Mouse (Mus musculus) sigmoid colon, adult 10 weeks (tissue): ENCODE data around the gene Zfp775. TPM values are rescaled to one million over a fixed set of nuclear protein-coding genes. Genes with fewer than 3 reads are reported as not detected.

ENCODE experiments used
- polyA plus RNA-seq: library from polyadenylated mRNA; stranded (reverse); fragments of 350-450 nt; fragmentation: Illumina TruSeq; extraction: RNeasy Lipid Tissue Mini Kit (QIAGEN cat#74804); gene quantifications from one replicate; pipeline ENCODE4 v1.2.3, GENCODE M21; 2014; ENCODE audit warnings: low read depth, low replicate concordance

The Zfp775 gene
- 0.63 TPM for polyA plus RNA-seq

DNA sequence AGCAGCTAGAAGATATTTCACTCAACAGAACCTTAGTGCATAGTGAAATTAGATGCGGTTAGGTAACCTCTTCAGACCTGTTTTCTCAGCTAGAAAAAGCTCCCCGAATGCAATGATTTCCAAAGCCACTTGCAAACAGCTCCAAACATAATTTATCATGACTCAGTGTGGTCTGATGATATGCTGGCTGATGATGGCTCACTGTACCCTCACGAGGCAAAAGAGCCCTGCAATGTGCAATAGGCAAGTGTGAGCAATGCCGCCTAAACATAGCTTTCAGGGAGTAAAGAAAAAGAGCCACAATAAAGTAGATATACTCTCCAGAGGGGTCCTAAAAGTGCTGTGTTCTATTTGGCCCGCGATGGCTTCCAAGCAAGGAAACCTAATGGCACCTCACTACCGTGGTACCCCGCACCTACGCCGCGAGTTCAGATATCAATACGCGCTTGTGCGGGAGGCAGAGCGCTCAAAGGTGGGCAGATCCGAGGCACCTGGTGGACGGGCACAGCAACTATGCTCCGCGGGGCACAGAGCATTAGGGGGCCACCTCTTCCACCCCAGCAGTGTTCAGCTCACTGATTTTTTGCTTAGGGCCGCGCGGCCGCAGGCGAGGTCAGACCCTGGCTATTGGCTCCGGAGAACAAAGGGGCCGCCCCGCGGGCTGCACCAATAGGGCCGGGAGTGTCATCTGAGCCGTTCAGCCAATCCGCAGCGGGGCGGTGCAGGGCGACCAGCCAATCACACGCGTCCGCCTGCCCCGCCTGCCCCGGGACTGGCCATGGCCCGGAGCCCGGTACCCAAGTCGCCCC, at the start of gene Zfp775:
TSS of gene Zfp775 (plus strand) at position 793 of the 809 bp plus-strand sequence.

DNA sequence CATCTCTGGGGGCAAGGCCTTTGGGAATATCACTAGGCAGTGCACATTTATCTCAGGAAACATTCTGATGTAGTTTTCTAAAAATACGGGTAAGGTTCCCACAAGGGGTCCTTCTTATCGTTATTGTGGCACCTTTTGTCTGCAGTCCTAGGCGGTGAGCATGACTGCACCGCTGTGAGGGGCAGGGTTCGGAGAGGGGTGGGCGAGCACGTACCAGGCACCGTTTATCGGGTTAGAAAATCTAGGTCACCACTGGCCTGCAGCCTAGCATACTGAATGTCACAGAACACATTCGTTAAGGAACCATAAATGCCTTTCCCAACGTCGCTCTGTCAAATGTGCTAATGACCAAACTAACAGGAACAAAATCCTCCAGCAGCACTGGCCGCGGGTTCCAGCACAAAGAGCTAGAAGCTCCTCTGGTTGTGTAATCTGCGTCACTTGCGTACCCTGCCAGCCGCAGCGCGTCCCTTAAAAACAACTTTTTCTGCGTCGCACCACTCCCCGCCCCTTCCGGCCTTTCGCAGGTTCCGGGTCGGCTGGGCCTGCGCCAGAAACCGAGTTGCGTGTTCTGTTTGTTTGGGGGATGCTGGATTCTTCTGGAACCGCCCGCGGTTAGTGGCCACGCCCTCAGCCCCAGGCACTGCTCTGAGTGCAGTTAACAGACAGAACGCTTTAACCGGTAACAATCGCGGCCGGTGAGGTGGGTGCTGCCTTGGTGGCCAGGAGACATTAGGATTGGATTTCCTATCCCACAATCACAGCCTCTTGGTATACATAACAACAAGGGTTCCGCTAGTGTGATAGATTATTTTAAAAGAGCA, 47.4 kb upstream of the Zfp775 start, which contains the start of gene Lrrc61:
TSS of gene Lrrc61 (plus strand) at position 517 of the 824 bp plus-strand sequence.

DNA sequence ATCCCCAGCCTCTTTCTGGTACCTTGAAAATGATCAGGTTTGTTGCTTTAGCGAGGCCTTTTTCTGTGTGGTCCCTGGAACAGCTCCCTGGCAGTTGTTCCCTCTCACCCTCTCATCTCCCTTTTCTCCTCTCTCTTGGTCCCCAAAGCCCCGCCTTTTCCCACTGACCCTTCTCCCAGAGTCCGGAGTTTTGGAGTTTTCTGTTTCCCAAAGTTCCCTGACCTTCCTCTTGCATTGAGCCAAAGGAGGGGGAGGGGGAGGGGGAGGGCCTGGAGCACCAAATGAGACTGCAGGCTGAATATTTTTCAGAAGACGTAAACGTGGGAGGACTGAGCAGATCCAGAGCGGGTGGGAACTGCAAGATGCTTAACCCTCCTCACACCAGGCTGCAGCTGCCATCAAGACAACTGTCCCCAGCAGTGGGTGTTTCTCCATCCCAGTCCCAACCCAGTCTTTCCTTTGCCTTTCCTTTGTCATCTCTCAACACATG, 29.2 kb upstream of the Zfp775 start, which contains the start of gene Rarres2:
TSS of gene Rarres2 (minus strand) at position 218 of the 490 bp plus-strand sequence.

DNA sequence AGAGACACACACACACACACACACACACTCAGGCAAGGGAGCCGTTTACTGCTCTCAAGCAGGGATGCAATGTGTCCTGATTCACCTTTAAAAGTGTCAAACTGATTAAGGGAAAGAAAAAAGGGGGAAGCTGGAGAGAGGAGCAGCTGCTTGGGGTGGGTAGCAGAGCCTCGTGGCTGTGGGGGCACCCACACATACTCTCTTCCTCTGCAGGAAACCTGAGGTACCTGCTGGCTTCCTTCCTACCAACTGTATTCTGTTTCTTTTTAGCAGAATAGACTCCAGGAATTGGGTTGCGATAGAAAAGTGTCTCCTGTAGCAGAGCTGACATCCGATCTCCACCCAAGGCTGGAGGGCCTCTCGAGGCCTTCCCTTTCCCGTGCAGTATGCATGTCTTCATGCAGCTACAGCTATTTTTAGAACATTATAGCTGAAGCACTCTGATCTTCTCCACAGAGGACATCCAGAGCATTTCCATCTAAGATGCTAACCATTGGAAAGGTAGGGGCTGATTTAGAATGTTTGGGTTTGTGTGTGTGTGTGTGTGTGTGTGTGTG, 12.6 kb upstream of the Zfp775 start, which contains the start of gene Gm45021:
TSS of gene Gm45021 (plus strand) at position 417 of the 557 bp plus-strand sequence.

DNA sequence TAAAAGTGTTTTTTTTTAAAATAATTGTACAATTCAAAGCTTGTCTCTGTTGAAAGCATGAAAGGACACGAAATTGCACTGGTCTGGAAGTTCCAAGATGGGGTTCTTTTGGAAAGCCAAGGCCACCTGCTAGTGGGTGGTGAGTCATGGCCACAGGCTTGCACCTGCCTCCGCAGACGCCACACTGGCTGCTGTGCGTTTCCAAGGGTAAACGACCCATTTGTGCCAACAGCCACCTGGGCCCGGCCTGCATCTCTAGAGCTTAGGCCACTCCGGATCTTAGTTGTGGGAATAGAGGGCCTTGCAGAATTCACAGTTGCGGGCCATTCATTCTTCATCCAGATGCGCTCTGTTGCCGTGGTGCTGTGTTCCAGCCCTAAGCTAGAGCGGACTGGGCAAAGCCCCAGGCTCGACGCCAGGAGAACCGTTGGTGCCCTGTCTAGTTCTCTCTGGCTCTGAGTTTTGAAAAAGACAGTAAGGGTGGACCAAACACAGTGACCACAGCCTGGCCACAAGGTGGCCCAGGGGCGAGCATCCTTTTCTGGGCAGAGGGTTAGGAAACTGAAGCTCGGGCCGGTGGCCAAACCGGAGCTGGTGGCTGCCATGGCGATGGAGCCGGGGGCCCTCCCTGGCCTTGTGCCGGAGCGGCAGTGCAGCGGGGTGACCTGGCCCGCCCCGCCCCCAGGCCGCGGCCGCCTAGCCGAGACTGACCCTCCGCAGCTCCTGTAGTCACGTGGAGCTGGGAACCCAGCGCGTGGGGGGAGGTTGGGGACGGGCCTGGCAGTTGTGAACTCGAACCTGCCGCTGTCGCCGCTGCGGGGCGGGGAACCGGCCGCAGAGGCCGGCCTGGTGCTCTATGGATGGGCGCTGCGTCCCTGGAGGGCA, 8.5 kb upstream of the Zfp775 start, which contains the start of the genes Repin1 and Gm44965:
TSS of gene Repin1 (plus strand) at position 726 of the 885 bp plus-strand sequence.
TSS of gene Gm44965 (plus strand) at position 784 of the 885 bp plus-strand sequence.

DNA sequence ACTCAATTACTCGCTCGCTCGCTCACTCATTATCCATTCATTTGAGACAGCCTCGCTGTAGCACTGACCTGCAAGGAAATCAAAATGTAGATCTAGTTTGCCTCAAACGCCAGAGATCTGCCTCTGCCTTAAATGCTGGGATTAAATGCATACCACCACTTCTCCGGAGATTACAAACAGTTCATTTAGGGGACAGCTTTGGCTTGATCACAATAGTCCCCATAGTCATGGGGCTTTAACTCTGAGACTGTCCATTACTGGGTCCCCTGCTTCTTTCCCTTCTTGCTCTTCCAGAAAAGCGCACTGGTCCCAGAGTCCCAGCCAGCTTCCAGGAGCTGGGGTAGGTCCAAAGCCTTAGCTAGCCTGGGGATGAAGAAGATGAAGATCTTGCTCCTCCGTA, 24.6 kb downstream of the Zfp775 start, which contains the start of gene AI854703:
TSS of gene AI854703 (plus strand) at position 301 of the 400 bp plus-strand sequence.

DNA sequence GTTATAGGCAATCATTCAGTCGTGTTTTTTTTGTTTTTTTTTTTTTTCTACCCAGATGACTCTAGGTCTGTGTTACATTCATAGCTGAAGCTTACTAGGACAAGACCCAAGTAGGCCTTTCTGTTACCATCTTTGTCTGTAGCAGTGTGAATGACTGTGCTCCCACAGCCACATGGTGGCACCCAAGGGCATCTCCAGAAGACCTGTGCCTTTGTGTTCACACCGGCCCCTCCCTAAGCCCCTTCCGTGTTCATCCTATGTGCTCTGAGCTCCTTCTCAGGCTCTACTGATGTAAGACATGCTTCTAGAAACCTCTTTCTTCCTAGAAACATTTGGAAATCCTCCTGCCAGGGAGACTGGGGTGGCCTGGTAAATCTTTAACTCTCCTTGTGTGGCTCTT, 45.1 kb downstream of the Zfp775 start, which contains the start of gene Gimap8:
TSS of gene Gimap8 (plus strand) at position 240 of the 400 bp plus-strand sequence.

Other genes with a start within 250 kb of the Zfp775 start
- gene Krba1, start 206.5 kb upstream of the Zfp775 start, polyA plus RNA-seq: 7.4 TPM
- gene Zfp467, start 156.2 kb upstream of the Zfp775 start, polyA plus RNA-seq: 31.4 TPM
- gene Sspo, start 153.8 kb upstream of the Zfp775 start, polyA plus RNA-seq: not detected
- 19.8 TPM for gene Atp6v0e2, start 64.4 kb upstream of the Zfp775 start, polyA plus RNA-seq
- 2.8 TPM for gene Lrrc61, start 47.3 kb upstream of the Zfp775 start, polyA plus RNA-seq
- 12.2 TPM for gene Rarres2, start 29.3 kb upstream of the Zfp775 start, polyA plus RNA-seq
- not detected for gene Gm45021, start 12.5 kb upstream of the Zfp775 start, polyA plus RNA-seq
- 6.3 TPM for gene Repin1, start 8.2 kb upstream of the Zfp775 start, polyA plus RNA-seq
- gene Gm44965, start 8.1 kb upstream of the Zfp775 start, polyA plus RNA-seq: not detected
- 6.2 TPM for gene AI854703, start 24.7 kb downstream of the Zfp775 start, polyA plus RNA-seq
- gene Gimap8, start 45.2 kb downstream of the Zfp775 start, polyA plus RNA-seq: 24.3 TPM
- gene Gimap9, start 74.1 kb downstream of the Zfp775 start, polyA plus RNA-seq: 22.6 TPM
- 56.2 TPM for gene Gimap4, start 82.5 kb downstream of the Zfp775 start, polyA plus RNA-seq
- gene Gimap6, start 106.2 kb downstream of the Zfp775 start, polyA plus RNA-seq: 32.7 TPM
- gene Gm28053, start 116.5 kb downstream of the Zfp775 start, polyA plus RNA-seq: 2.7 TPM
- gene Gimap7, start 116.6 kb downstream of the Zfp775 start, polyA plus RNA-seq: 3.7 TPM
- gene Gimap1, start 137.0 kb downstream of the Zfp775 start, polyA plus RNA-seq: 3.7 TPM
- gene Gimap5, start 144.1 kb downstream of the Zfp775 start, polyA plus RNA-seq: 2.6 TPM
- gene Gimap3, start 168.8 kb downstream of the Zfp775 start, polyA plus RNA-seq: 7.1 TPM
- gene Tmem176a, start 238.9 kb downstream of the Zfp775 start, polyA plus RNA-seq: 133 TPM
- gene Tmem176b, start 239.4 kb downstream of the Zfp775 start, polyA plus RNA-seq: 19.3 TPM